Mouse (Mus musculus) heart, embryonic 14.5 days (tissue): ENCODE data around the gene Cdc42bpa. TPM values are rescaled to one million over a fixed set of nuclear protein-coding genes. Genes with fewer than 3 reads are reported as not detected.

Source experiments
- ATAC-seq: fragments of 200-750 bp; cut with Nextera tagmentation; 2 replicates; pipeline ENCODE4 v1.8.0; 2017; ENCODE audit warnings: low read depth, moderate TSS enrichment; ENCODE audit not compliant: insufficient number of reproducible peaks, insufficient read depth, low FRiP score
- H3K27ac ChIP-seq, 2 experiments: fragments of 200-500 bp in 1 of 2; fragments of 300-500 bp in 1 of 2; sonication (generic) in 1 of 2; replicated peaks in 1 of 2; 2 replicates each; pipeline ENCODE4 v1.5.1; 2012 to 2014; ENCODE audit warnings: low read depth in 2 of 2, low read length in 2 of 2, control low read depth in 1 of 2, mild to moderate bottlenecking in 1 of 2, mixed read lengths in 1 of 2; ENCODE audit not compliant: control insufficient read depth in 1 of 2, insufficient read depth in 1 of 2
- H3K27me3 ChIP-seq: fragments of 300-500 bp; sonication (generic); 2 replicates; pipeline ENCODE4 v1.6.1; 2014; ENCODE audit warnings: mild to moderate bottlenecking, low read length, control low read depth; ENCODE audit not compliant: control insufficient read depth, insufficient read depth
- H3K36me3 ChIP-seq: fragments of 300-500 bp; sonication (generic); 2 replicates; pipeline ENCODE4 v1.6.1; 2014; ENCODE audit warnings: mild to moderate bottlenecking, control low read depth, low read length, mixed read lengths; ENCODE audit not compliant: control insufficient read depth, insufficient read depth
- H3K4me1 ChIP-seq, 2 experiments: fragments of 200-500 bp in 1 of 2; fragments of 300-500 bp in 1 of 2; sonication (generic) in 1 of 2; 2 replicates each; pipeline ENCODE4 v1.6.1; 2012 to 2014; ENCODE audit warnings: low read length in 2 of 2, control low read depth in 1 of 2, mixed read lengths in 1 of 2; ENCODE audit not compliant: control insufficient read depth in 2 of 2, insufficient read depth in 2 of 2
- H3K4me2 ChIP-seq: fragments of 300-500 bp; sonication (generic); 2 replicates; pipeline ENCODE4 v1.6.1; 2014; ENCODE audit warnings: mild to moderate bottlenecking, low read length
- H3K4me3 ChIP-seq, 2 experiments: fragments of 200-500 bp in 1 of 2; fragments of 300-500 bp in 1 of 2; sonication (generic) in 1 of 2; 2 replicates each; pipeline ENCODE4 v1.5.1; 2012 to 2014; ENCODE audit warnings: low read length in 2 of 2, mild to moderate bottlenecking in 2 of 2, control low read depth in 1 of 2, low read depth in 1 of 2, moderate library complexity in 1 of 2; ENCODE audit not compliant: control insufficient read depth in 1 of 2, insufficient read depth in 1 of 2
- H3K9ac ChIP-seq: fragments of 300-500 bp; sonication (generic); 2 replicates; pipeline ENCODE4 v1.6.1; 2014; ENCODE audit warnings: mild to moderate bottlenecking, low read length
- H3K9me3 ChIP-seq: fragments of 300-500 bp; sonication (generic); 2 replicates; pipeline ENCODE4 v1.6.1; 2016; ENCODE audit warnings: low read length, control low read depth; ENCODE audit not compliant: control insufficient read depth
- WGBS: fragments of 180-500 bp; shearing (Covaris S2); extraction: QIAGEN DNeasy Blood & Tissue Kit; methylation state at CpG from one replicate; pipeline ENCODE4 v1.1.7; 2014; 5-methylcytosine and 5-hydroxymethylcytosine counted together
- polyA plus RNA-seq: library from polyadenylated mRNA; unstranded; fragments of >200 nt; fragmentation: Nextera tagmentation; extraction: Ambion mirVana; gene quantifications from 2 replicates; pipeline ENCODE4 v1.2.1, GENCODE M21; 2014

The Cdc42bpa gene
- polyA plus RNA-seq, 1 experiment from 2014 or later = 14.6 TPM

DNA sequence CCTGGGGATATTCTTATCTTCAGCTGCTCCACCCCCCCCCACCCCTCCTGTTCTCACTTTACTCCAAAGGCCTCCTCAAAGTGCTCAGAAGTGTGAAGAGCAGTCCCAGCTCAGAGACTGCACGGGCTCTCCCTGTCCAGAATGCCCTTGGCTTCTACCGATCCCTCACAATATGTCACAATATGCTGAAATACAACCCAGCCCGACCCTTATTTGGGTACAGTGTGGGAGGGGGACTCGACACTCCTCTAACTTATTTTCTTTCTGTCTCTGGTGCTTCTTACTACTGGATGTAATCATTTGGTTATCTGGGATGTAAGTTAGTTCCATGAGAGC is 239.4 kb downstream of the Cdc42bpa start:
- no peak overlapping the region for H3K27ac ChIP-seq
- H3K4me1 ChIP-seq = peaks cover 0 to 2% of the 10 kb centered on the region in 2 experiments; a peak in 2 of 4 replicates
- H3K4me3 ChIP-seq = no peak overlapping the region
- H3K36me3 ChIP-seq = no peaks in the 10 kb centered on the region
- WGBS = 48% methylated on average over 4 of the region's 4 CpGs
- H3K9ac ChIP-seq = no peak overlapping the region
- ATAC-seq = no peak
- no peaks in the 10 kb centered on the region for H3K27me3 ChIP-seq
- peaks cover 6% of the 10 kb centered on the region; the same call in 1 of the 2 replicates for H3K9me3 ChIP-seq
- no peak overlapping the region for H3K4me2 ChIP-seq

DNA sequence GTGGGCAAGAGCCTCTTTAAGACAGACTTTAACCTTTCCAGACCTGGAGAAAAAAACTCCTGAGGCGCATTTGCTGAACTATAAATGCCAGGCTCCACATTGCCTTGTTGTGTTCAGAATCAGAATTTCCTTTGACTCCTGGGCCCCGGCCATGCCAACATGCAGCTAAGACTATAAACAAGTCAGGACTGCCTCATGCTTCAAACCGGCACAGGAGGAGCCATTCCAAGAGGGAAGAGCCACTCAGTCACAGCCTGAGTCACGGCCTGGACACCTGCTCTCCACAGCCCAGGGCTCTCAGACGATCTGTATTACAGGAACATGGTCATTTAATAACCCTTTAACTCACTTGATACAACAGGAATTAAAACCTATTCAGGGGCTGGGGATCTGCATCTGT is 240.4 kb downstream of the Cdc42bpa start:
- no peak overlapping the region for H3K27ac ChIP-seq
- H3K4me1 ChIP-seq = no peaks in the 10 kb centered on the region
- WGBS = 64% methylated on average over 5 of the region's 5 CpGs
- H3K9me3 ChIP-seq = peaks cover 7% of the 10 kb centered on the region; the same call in 1 of the 2 replicates
- no peaks in the 10 kb centered on the region for H3K27me3 ChIP-seq
- no peaks in the 10 kb centered on the region for H3K36me3 ChIP-seq
- H3K9ac ChIP-seq = no peak overlapping the region
- no peak for ATAC-seq
- H3K4me3 ChIP-seq = no peak overlapping the region
- no peak overlapping the region for H3K4me2 ChIP-seq

DNA sequence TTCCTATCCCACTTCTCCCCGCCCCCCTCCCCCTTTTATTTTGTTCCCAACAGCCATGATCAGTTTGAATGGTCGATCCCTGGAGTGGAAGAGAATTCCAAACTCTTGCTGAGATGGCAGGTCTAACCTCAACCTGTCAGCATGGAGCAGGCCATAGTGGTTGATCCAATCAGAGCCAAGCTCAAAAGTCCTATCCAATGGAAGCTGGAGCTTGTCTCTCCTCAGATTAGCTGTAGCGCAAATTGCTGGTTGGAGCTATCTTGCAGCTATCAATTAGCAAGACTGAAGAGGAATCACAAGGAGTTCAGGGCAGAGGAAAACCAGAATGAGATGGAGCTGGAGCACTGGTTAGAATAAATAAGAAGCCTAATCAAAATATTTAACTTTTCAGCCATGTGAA is 248.1 kb downstream of the Cdc42bpa start:
- Histone ChIP-seq H3K36me3 (no peaks in the 10 kb centered on the region), H3K4me3 (no peak overlapping the region), H3K9ac (no peak overlapping the region), H3K27me3 (no peaks in the 10 kb centered on the region), H3K4me1 (peaks cover 9 to 13% of the 10 kb centered on the region in 2 experiments), H3K27ac (no peak overlapping the region), H3K9me3 (peaks cover 7% of the 10 kb centered on the region; the same call in 1 of the 2 replicates), H3K4me2 (no peak overlapping the region)
- WGBS = 68% methylated on average over 3 of the region's 3 CpGs
- ATAC-seq = no peak

DNA sequence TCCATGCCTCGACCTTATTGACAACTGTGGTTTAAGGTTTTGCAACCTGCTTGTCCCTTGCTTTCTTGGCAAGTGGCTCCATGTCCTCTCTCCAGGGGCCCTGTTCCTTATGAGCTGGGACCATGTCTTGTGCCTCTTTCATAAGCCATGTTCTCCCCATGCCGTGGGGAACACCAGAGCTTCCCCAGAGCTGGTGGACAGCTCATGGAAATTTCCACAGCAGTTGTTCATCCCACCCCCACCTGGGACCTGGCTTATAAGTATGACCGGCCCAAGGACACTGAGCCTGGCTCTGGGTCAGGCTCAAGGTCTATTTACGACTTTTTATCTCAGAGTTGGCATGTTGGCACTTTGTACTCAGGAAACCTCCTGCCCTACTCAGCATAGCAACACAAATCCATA is 249.8 kb downstream of the Cdc42bpa start:
- peaks cover 9 to 13% of the 10 kb centered on the region in 2 experiments for H3K4me1 ChIP-seq
- H3K9me3 ChIP-seq = no peaks in the 10 kb centered on the region
- no peaks in the 10 kb centered on the region for H3K27me3 ChIP-seq
- no peak overlapping the region for H3K9ac ChIP-seq
- H3K4me2 ChIP-seq = no peak overlapping the region
- ATAC-seq = peak; percentile 47; the same call in 1 of the 2 replicates
- H3K4me3 ChIP-seq = no peak overlapping the region
- H3K36me3 ChIP-seq = no peaks in the 10 kb centered on the region
- H3K27ac ChIP-seq = peak overlapping the region; percentile 67 to 73
- WGBS = 37% methylated on average over 4 of the region's 4 CpGs

DNA sequence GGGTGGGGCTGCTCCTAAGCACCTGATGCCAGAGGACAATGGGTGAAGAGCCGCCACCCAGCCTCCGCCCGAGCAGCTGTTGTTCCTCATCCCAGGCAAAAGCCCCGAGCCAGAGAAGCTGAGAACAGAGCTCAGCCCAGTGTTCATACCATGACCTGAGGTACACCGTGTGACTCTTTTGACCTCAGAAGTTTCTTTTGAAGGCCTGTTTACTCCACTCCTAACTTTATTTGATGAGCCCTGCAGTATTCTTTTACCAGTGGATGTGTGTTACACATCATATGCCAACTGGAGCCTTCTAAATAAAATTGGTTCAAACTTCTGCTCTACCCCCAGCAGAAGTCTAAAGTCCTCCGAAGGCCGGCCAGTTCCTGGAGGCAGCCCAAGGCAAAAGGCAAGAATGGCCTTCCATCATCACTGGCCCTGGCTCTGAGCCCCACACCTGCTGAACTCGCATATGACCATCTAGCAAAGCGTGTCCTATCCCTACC is 250.6 kb downstream of the Cdc42bpa start:
- Histone ChIP-seq H3K9ac (no peak overlapping the region), H3K27me3 (no peaks in the 10 kb centered on the region), H3K9me3 (no peaks in the 10 kb centered on the region), H3K4me1 (peaks cover 9 to 13% of the 10 kb centered on the region in 2 experiments), H3K4me3 (no peak overlapping the region), H3K27ac (peak overlapping the region in 1 of 2 experiments; percentile 73; a peak in 2 of 4 replicates), H3K36me3 (no peaks in the 10 kb centered on the region), H3K4me2 (no peak overlapping the region)
- no peak for ATAC-seq
- WGBS = 78% methylated on average over 9 of the region's 9 CpGs

DNA sequence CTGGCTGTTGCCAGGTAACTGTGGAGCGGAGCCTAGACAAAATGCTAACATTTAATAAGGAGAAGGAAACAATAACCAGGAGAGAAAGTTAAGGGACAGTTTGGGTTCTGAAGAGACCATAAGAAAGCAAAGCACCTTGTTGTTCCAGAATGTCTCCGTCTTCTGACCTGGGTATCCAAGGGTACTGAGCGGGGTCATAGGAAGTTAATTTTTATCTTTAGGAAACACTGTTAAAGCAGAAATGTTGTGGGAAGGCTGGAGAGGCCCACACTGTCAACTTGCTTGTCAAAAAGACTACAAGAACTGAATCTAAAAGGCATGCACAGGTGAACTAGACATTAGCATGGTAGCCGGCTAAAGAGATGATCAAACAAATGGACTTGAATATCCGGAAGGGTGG is 252.6 kb downstream of the Cdc42bpa start:
- no peaks in the 10 kb centered on the region for H3K27me3 ChIP-seq
- H3K4me1 ChIP-seq = peaks cover 9 to 13% of the 10 kb centered on the region in 2 experiments
- no peak for ATAC-seq
- no peak overlapping the region for H3K4me3 ChIP-seq
- no peak overlapping the region for H3K27ac ChIP-seq
- no peak overlapping the region for H3K9ac ChIP-seq
- WGBS = 88% methylated on average over 5 of the region's 5 CpGs
- no peaks in the 10 kb centered on the region for H3K36me3 ChIP-seq
- H3K9me3 ChIP-seq = no peaks in the 10 kb centered on the region
- no peak overlapping the region for H3K4me2 ChIP-seq

DNA sequence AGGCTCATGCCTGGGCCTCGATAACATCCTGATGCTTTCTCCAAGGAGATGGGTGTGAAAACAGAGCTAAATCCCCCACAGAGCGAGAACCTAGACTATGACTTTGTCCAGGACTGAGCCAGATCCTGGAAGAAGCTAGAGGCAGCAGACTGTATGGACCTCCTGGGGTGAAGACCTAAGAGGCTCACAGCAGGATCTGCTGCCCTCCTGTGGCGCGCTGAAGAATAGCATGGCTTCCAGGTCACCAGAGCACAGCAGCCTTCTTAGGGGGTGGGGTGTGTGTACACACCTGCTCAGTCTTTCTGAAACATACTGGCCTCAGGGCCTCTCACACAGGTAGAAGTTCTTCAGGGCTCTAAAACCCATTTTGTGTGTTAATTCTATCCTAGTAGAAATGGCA is 254.8 kb downstream of the Cdc42bpa start:
- Histone ChIP-seq H3K4me2 (no peak overlapping the region), H3K9me3 (no peaks in the 10 kb centered on the region), H3K27me3 (no peaks in the 10 kb centered on the region), H3K4me1 (peaks cover 6 to 9% of the 10 kb centered on the region in 2 experiments), H3K4me3 (no peak overlapping the region), H3K36me3 (no peaks in the 10 kb centered on the region), H3K9ac (no peak overlapping the region), H3K27ac (no peak overlapping the region)
- peak; percentile 73; the same call in 1 of the 2 replicates for ATAC-seq
- WGBS = 17% methylated on average over 4 of the region's 4 CpGs
